Mouse (Mus musculus): ENCODE results near the gene Sec31b. TPM values are rescaled to one million over a fixed set of nuclear protein-coding genes. Genes with fewer than 3 reads are reported as not detected.

Gene Sec31b
- polyA plus RNA-seq, 2 experiments, result 0.34 to 1.6 TPM

- H3K4me1 ChIP-seq (ENCODE audit: control insufficient read depth, insufficient read depth, low read length), result no peaks in the 10 kb centered on the region
- H3K36me3 ChIP-seq (ENCODE audit: control insufficient read depth, insufficient read depth, low read length), result no peaks in the 10 kb centered on the region
- no peaks in the 10 kb centered on the region for H3K27me3 ChIP-seq (ENCODE audit: control insufficient read depth, insufficient read depth, low read length)
- WGBS, result 79% methylated on average over 8 of the region's 8 CpGs
- peaks cover 5% of the 10 kb centered on the region; the same call in 1 of the 2 replicates for H3K9me3 ChIP-seq (ENCODE audit: control insufficient read depth, low read length)
- DNase-seq (ENCODE audit: low spot score), result no peak
- ATAC-seq (ENCODE audit: low FRiP score, low read depth), result no peak
- H3K4me3 ChIP-seq (replicated peaks; ENCODE audit: low read length), result no peak overlapping the region
- TF ChIP-seq POLR2A (IDR thresholded peaks at IDR 0.05; ENCODE audit: borderline replicate concordance, extremely low read depth, insufficient read depth, insufficient read length), result no peak
- H3K9ac ChIP-seq (ENCODE audit: low read depth, low read length, severe bottlenecking), result no peak overlapping the region
- no peak overlapping the region for H3K27ac ChIP-seq (replicated peaks; ENCODE audit: low read depth, low read length)
- H3K4me2 ChIP-seq (replicated peaks; ENCODE audit: low read depth, low read length, severe bottlenecking), result no peak overlapping the region
These were observed 8.2 kb downstream of the Sec31b start for GRCm38 (mm10) chr19:44537416-44537815.

GRCm38 (mm10) chr19:44535376-44535775, 10.3 kb downstream of the Sec31b start:
- no peak overlapping the region for H3K27ac ChIP-seq (replicated peaks; ENCODE audit: low read depth, low read length)
- no peak overlapping the region for H3K4me3 ChIP-seq (replicated peaks; ENCODE audit: low read length)
- no peak for DNase-seq (ENCODE audit: low spot score)
- TF ChIP-seq POLR2A (IDR thresholded peaks at IDR 0.05; ENCODE audit: borderline replicate concordance, extremely low read depth, insufficient read depth, insufficient read length), result no peak
- H3K4me2 ChIP-seq (replicated peaks; ENCODE audit: low read depth, low read length, severe bottlenecking), result no peak overlapping the region
- 31% methylated on average over 3 of the region's 3 CpGs for WGBS
- H3K4me1 ChIP-seq (ENCODE audit: control insufficient read depth, insufficient read depth, low read length), result no peaks in the 10 kb centered on the region
- no peak overlapping the region for H3K9ac ChIP-seq (ENCODE audit: low read depth, low read length, severe bottlenecking)
- H3K27me3 ChIP-seq (ENCODE audit: control insufficient read depth, insufficient read depth, low read length), result no peaks in the 10 kb centered on the region
- no peaks in the 10 kb centered on the region for H3K36me3 ChIP-seq (ENCODE audit: control insufficient read depth, insufficient read depth, low read length)
- no peak for ATAC-seq (ENCODE audit: low FRiP score, low read depth)
- H3K9me3 ChIP-seq (ENCODE audit: control insufficient read depth, low read length), result no peaks in the 10 kb centered on the region

DNA sequence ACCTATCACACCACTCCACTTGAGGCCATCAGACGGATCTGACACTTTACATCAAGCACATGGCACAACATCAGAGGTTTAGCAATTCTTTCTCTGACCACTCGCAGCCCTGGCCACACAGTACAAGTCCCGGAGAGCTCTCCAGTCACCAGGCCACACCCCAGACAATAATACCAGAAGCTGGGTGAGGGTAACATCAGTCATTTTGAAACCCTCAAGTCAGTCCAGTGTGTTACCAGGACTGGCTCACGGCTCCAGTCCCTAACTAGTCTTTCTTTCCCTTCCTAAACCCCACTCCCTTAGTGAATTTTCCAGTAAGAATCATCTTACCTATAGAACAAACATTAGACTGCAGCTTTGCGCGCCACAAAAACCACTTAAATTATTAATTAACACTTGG, 15.6 kb downstream of the Sec31b start:
- no peaks in the 10 kb centered on the region for H3K36me3 ChIP-seq (ENCODE audit: control insufficient read depth, insufficient read depth, low read length)
- ATAC-seq (ENCODE audit: low FRiP score, low read depth), result no peak
- WGBS, result 83% methylated on average over 6 of the region's 6 CpGs
- TF ChIP-seq POLR2A (IDR thresholded peaks at IDR 0.05; ENCODE audit: borderline replicate concordance, extremely low read depth, insufficient read depth, insufficient read length), result no peak
- H3K4me3 ChIP-seq (replicated peaks; ENCODE audit: low read length), result no peak overlapping the region
- no peaks in the 10 kb centered on the region for H3K9me3 ChIP-seq (ENCODE audit: control insufficient read depth, low read length)
- no peak overlapping the region for H3K9ac ChIP-seq (ENCODE audit: low read depth, low read length, severe bottlenecking)
- DNase-seq (ENCODE audit: low spot score), result no peak
- H3K4me2 ChIP-seq (replicated peaks; ENCODE audit: low read depth, low read length, severe bottlenecking), result no peak overlapping the region
- H3K4me1 ChIP-seq (ENCODE audit: control insufficient read depth, insufficient read depth, low read length), result no peaks in the 10 kb centered on the region
- H3K27me3 ChIP-seq (ENCODE audit: control insufficient read depth, insufficient read depth, low read length), result no peaks in the 10 kb centered on the region
- H3K27ac ChIP-seq (replicated peaks; ENCODE audit: low read depth, low read length), result no peak overlapping the region

GRCm38 (mm10) chr19:44525551-44526205, 20.0 kb downstream of the Sec31b start:
- no peak for ATAC-seq (ENCODE audit: low FRiP score, low read depth)
- H3K27me3 ChIP-seq (ENCODE audit: control insufficient read depth, insufficient read depth, low read length), result no peaks in the 10 kb centered on the region
- no peak overlapping the region for H3K4me3 ChIP-seq (replicated peaks; ENCODE audit: low read length)

GRCm38 (mm10) chr19:44519152-44519551, 26.5 kb downstream of the Sec31b start:
- H3K9me3 ChIP-seq (ENCODE audit: control insufficient read depth, low read length), result no peaks in the 10 kb centered on the region
- DNase-seq (ENCODE audit: low spot score), result no peak
- no peak for TF ChIP-seq POLR2A (IDR thresholded peaks at IDR 0.05; ENCODE audit: borderline replicate concordance, extremely low read depth, insufficient read depth, insufficient read length)
- H3K9ac ChIP-seq (ENCODE audit: low read depth, low read length, severe bottlenecking), result no peak overlapping the region
- no peaks in the 10 kb centered on the region for H3K4me1 ChIP-seq (ENCODE audit: control insufficient read depth, insufficient read depth, low read length)
- WGBS, result 32% methylated on average over 7 of the region's 7 CpGs
- no peak overlapping the region for H3K4me2 ChIP-seq (replicated peaks; ENCODE audit: low read depth, low read length, severe bottlenecking)
- no peak overlapping the region for H3K27ac ChIP-seq (replicated peaks; ENCODE audit: low read depth, low read length)
- no peaks in the 10 kb centered on the region for H3K36me3 ChIP-seq (ENCODE audit: control insufficient read depth, insufficient read depth, low read length)
- no peak overlapping the region for H3K4me3 ChIP-seq (replicated peaks; ENCODE audit: low read length)
- H3K27me3 ChIP-seq (ENCODE audit: control insufficient read depth, insufficient read depth, low read length), result peaks cover 19% of the 10 kb centered on the region
- ATAC-seq (ENCODE audit: low FRiP score, low read depth), result no peak; the same call in 1 of the 2 replicates

More at GRCm38 (mm10) chr19:44525551-44526205, 20.0 kb downstream of the Sec31b start:
- DNase-seq (ENCODE audit: low spot score), result no peak
- 75% methylated on average over 9 of the region's 9 CpGs for WGBS
- TF ChIP-seq POLR2A (IDR thresholded peaks at IDR 0.05; ENCODE audit: borderline replicate concordance, extremely low read depth, insufficient read depth, insufficient read length), result no peak
- Histone ChIP-seq H3K4me1 (ENCODE audit: control insufficient read depth, insufficient read depth, low read length) (no peaks in the 10 kb centered on the region), H3K9me3 (ENCODE audit: control insufficient read depth, low read length) (no peaks in the 10 kb centered on the region), H3K4me2 (replicated peaks; ENCODE audit: low read depth, low read length, severe bottlenecking) (no peak overlapping the region), H3K36me3 (ENCODE audit: control insufficient read depth, insufficient read depth, low read length) (no peaks in the 10 kb centered on the region), H3K9ac (ENCODE audit: low read depth, low read length, severe bottlenecking) (no peak overlapping the region), H3K27ac (replicated peaks; ENCODE audit: low read depth, low read length) (no peak overlapping the region)
